Mouse (Mus musculus) liver, embryonic 15.5 days (tissue): ENCODE measurements around the gene Cd300lb. TPM values are rescaled to one million over a fixed set of nuclear protein-coding genes. Genes with fewer than 3 reads are reported as not detected.
"Not testable (repeated sequence)": the region's sequence is repeated elsewhere in the genome, so short reads cannot be mapped to it uniquely, and the experiment has no call there.

Source experiments
- ATAC-seq: fragments of 200-750 bp; cut with Nextera tagmentation; 2 replicates; pipeline ENCODE4 v1.8.0; 2017; ENCODE audit warnings: moderate number of reproducible peaks, mild to moderate bottlenecking, moderate library complexity; ENCODE audit not compliant: insufficient read depth
- H3K27ac ChIP-seq: fragments of 300-500 bp; sonication (generic); replicated peaks from 2 replicates; pipeline ENCODE4 v1.5.1; 2015; ENCODE audit warnings: mild to moderate bottlenecking, inconsistent platforms
- H3K27me3 ChIP-seq: fragments of 300-500 bp; sonication (generic); 2 replicates; pipeline ENCODE4 v1.6.1; 2015; ENCODE audit warnings: mild to moderate bottlenecking, inconsistent platforms
- H3K36me3 ChIP-seq: fragments of 300-500 bp; sonication (generic); replicated peaks from 2 replicates; pipeline ENCODE4 v1.6.1; 2015; ENCODE audit warnings: moderate library complexity, mild to moderate bottlenecking, inconsistent platforms
- H3K4me1 ChIP-seq: fragments of 300-500 bp; sonication (generic); replicated peaks from 2 replicates; pipeline ENCODE4 v1.6.1; 2015; ENCODE audit warnings: inconsistent platforms
- H3K4me2 ChIP-seq: fragments of 300-500 bp; sonication (generic); 2 replicates; pipeline ENCODE4 v1.6.1; 2015; ENCODE audit warnings: moderate library complexity, mild to moderate bottlenecking, inconsistent platforms
- H3K4me3 ChIP-seq: fragments of 300-500 bp; sonication (generic); replicated peaks from 2 replicates; pipeline ENCODE4 v1.5.1; 2015; ENCODE audit warnings: mild to moderate bottlenecking, inconsistent platforms
- H3K9ac ChIP-seq: fragments of 300-500 bp; sonication (generic); 2 replicates; pipeline ENCODE4 v1.6.1; 2015; ENCODE audit warnings: moderate library complexity, mild to moderate bottlenecking, inconsistent platforms
- H3K9me3 ChIP-seq: fragments of 300-500 bp; sonication (generic); replicated peaks from 2 replicates; pipeline ENCODE4 v1.6.1; 2016; ENCODE audit warnings: inconsistent platforms
- WGBS: fragments of 180-500 bp; shearing (Covaris S2); methylation state at CpG from one replicate; pipeline ENCODE4 v1.1.7; 2015; ENCODE audit warnings: mixed read lengths; ENCODE audit not compliant: insufficient replicate concordance; 5-methylcytosine and 5-hydroxymethylcytosine counted together
- polyA plus RNA-seq: library from polyadenylated mRNA; unstranded; fragments of >200 nt; fragmentation: Nextera tagmentation; extraction: Ambion mirVana; gene quantifications from 2 replicates; pipeline ENCODE4 v1.2.1, GENCODE M21; 2015

Cd300lb gene
- polyA plus RNA-seq, 1 experiment from 2014 or later: 1.3 TPM

GRCm38 (mm10) chr11:114914978-114915377 is 19.2 kb downstream of the Cd300lb start:
- no peak overlapping the region for H3K9ac ChIP-seq
- H3K4me2 ChIP-seq: no peak overlapping the region
- H3K4me1 ChIP-seq: peaks cover 5% of the 10 kb centered on the region
- ATAC-seq: no peak
- H3K4me3 ChIP-seq: no peak overlapping the region
- H3K27ac ChIP-seq: 0 out of 2 replicates have a peak overlapping the region, but pooled peaks have one; percentile 29
- H3K9me3 ChIP-seq: no peaks in the 10 kb centered on the region
- H3K27me3 ChIP-seq: no peaks in the 10 kb centered on the region
- 9% methylated on average over 7 of the region's 7 CpGs for WGBS
- H3K36me3 ChIP-seq: no peaks in the 10 kb centered on the region

GRCm38 (mm10) chr11:114912847-114913246 is 21.3 kb downstream of the Cd300lb start:
- peak; percentile 56 for ATAC-seq

DNA sequence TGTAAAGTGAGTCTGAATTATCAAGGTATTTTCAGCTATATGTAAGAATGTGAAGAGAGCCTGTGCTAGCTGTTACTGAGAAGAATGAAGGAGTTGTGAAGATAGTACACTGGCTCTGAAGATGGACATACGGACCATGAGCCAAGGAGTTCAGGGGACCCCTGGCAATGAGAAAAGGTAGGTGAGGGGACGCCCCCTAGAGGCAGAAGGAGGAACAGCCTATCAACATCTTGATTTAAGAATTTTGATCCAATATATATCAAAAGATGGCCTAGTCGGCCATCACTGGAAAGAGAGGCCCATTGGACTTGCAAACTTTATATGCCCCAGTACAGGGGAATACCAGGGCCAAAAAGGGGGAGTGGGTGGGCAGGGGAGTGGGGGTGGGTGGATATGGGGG is 24.6 kb downstream of the Cd300lb start:
- not testable (repeated sequence) for H3K9me3 ChIP-seq, H3K4me3 ChIP-seq, H3K27me3 ChIP-seq, H3K27ac ChIP-seq, H3K36me3 ChIP-seq, H3K9ac ChIP-seq, H3K4me1 ChIP-seq, H3K4me2 ChIP-seq, ATAC-seq
- WGBS: 27% methylated on average over 3 of the region's 3 CpGs

More at GRCm38 (mm10) chr11:114912847-114913246, 21.3 kb downstream of the Cd300lb start:
- Histone ChIP-seq H3K4me2 (no peak overlapping the region), H3K4me3 (no peak overlapping the region), H3K27ac (no peak overlapping the region), H3K9ac (no peak overlapping the region), H3K27me3 (no peaks in the 10 kb centered on the region), H3K9me3 (no peaks in the 10 kb centered on the region), H3K4me1 (peaks cover 5% of the 10 kb centered on the region), H3K36me3 (no peaks in the 10 kb centered on the region)
- WGBS: 1% methylated on average over 9 of the region's 9 CpGs

DNA sequence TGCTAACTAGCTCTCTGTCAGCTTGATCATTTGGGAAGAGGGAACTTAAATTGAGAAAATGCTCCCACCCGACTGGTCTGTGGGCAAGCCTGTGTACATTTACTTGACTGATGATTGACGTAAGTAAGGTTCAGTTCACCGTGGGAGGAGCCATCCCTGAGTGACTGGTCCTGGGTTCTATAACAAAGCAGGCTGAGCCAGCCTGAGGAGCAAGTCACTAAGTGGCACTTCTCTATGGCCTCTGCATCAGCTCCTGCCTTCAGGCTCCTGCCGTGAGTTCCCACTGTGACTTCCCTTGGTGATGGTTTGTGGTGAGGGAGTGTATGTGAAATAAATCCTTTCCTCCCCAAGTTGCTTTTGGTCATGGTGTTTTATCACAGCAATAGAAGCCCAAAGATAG is 26.1 kb downstream of the Cd300lb start:
- Histone ChIP-seq H3K27me3 (no peaks in the 10 kb centered on the region), H3K36me3 (no peaks in the 10 kb centered on the region), H3K9ac (no peak overlapping the region), H3K27ac (no peak overlapping the region; the same call in 1 of the 2 replicates), H3K4me3 (no peak overlapping the region), H3K4me1 (no peaks in the 10 kb centered on the region), H3K4me2 (no peak overlapping the region), H3K9me3 (no peaks in the 10 kb centered on the region)
- 26% methylated on average over 4 of the region's 4 CpGs for WGBS
- ATAC-seq: no peak

- Histone ChIP-seq H3K4me2 (no peak overlapping the region), H3K27me3 (no peaks in the 10 kb centered on the region), H3K27ac (no peak overlapping the region), H3K4me1 (no peaks in the 10 kb centered on the region), H3K4me3 (no peak overlapping the region), H3K9me3 (no peaks in the 10 kb centered on the region), H3K9ac (no peak overlapping the region), H3K36me3 (no peaks in the 10 kb centered on the region)
- 10% methylated on average over 4 of the region's 4 CpGs for WGBS
- peak; percentile 56 for ATAC-seq
These were observed 26.6 kb downstream of the Cd300lb start for GRCm38 (mm10) chr11:114907567-114907966.

GRCm38 (mm10) chr11:114903224-114903623 is 31.0 kb downstream of the Cd300lb start:
- Histone ChIP-seq H3K36me3 (no peaks in the 10 kb centered on the region), H3K9ac (no peak overlapping the region), H3K4me1 (no peaks in the 10 kb centered on the region), H3K4me3 (no peak overlapping the region), H3K27me3 (no peaks in the 10 kb centered on the region), H3K4me2 (no peak overlapping the region), H3K9me3 (no peaks in the 10 kb centered on the region), H3K27ac (no peak overlapping the region)
- ATAC-seq: no peak
- 65% methylated on average over 4 of the region's 4 CpGs for WGBS

- Histone ChIP-seq H3K27ac (peak overlapping the region; percentile 33; the same call in 1 of the 2 replicates), H3K36me3 (no peaks in the 10 kb centered on the region), H3K9ac (no peak overlapping the region), H3K4me3 (no peak overlapping the region), H3K4me1 (peaks cover 24% of the 10 kb centered on the region), H3K9me3 (no peaks in the 10 kb centered on the region), H3K4me2 (no peak overlapping the region), H3K27me3 (no peaks in the 10 kb centered on the region)
- no peak for ATAC-seq
- WGBS: 31% methylated on average over 1 of the region's 1 CpGs
These were observed 36.2 kb downstream of the Cd300lb start for GRCm38 (mm10) chr11:114898026-114898425.

DNA sequence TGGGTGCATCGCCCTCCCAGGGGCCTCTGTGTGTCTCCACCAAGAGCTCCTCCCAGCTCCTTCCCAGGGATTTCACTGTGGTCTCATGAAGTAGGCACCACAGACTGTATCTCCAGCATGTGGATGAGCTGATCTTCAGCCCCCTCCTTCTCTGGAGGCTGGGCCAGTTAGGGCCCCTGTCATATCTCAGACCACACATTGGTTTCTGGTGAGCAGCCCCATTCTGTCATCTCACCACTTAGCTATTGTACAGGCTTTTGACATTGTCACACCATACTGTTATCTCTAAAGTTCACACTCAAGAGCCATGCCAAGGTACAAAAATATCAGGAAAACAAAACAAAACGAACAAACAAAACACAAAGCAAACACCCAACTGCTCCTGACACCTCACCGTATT is 38.1 kb downstream of the Cd300lb start:
- Histone ChIP-seq H3K9me3 (no peaks in the 10 kb centered on the region), H3K4me1 (peaks cover 24% of the 10 kb centered on the region), H3K36me3 (no peaks in the 10 kb centered on the region), H3K27me3 (no peaks in the 10 kb centered on the region), H3K4me2 (no peak overlapping the region), H3K27ac (no peak overlapping the region), H3K4me3 (no peak overlapping the region), H3K9ac (no peak overlapping the region)
- 28% methylated on average over 3 of the region's 3 CpGs for WGBS
- ATAC-seq: peak; percentile 84

DNA sequence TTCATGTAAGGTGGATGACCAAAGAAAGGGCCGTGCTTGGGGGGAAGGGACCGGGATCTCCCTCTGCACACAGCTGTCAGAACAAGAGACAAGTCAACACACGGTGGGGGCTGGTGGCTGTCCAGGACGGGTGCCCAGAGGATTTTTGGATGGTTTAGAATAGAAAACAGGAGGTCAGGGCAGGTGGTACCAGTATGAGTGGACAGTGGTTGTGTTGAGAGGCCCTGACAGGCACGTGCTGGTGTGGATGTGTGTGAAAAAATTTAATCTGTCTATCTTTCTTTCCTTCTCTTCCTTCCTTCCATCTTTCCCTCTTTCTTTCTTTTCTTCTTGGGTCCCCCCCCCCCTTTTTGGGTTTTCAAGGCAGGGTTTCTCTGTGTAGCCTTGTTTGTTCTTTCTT is 43.6 kb downstream of the Cd300lb start:
- no peak for ATAC-seq
- Histone ChIP-seq H3K27me3 (no peaks in the 10 kb centered on the region), H3K9me3 (no peaks in the 10 kb centered on the region), H3K9ac (no peak overlapping the region), H3K27ac (0 out of 2 replicates have a peak overlapping the region, but pooled peaks have one; percentile 30), H3K4me1 (0 out of 2 replicates have a peak, but pooled peaks cover 11% of the 10 kb centered on the region), H3K4me2 (peak overlapping the region; percentile 43), H3K4me3 (peak overlapping the region; percentile 44), H3K36me3 (no peaks in the 10 kb centered on the region)
- WGBS: 23% methylated on average over 5 of the region's 5 CpGs

DNA sequence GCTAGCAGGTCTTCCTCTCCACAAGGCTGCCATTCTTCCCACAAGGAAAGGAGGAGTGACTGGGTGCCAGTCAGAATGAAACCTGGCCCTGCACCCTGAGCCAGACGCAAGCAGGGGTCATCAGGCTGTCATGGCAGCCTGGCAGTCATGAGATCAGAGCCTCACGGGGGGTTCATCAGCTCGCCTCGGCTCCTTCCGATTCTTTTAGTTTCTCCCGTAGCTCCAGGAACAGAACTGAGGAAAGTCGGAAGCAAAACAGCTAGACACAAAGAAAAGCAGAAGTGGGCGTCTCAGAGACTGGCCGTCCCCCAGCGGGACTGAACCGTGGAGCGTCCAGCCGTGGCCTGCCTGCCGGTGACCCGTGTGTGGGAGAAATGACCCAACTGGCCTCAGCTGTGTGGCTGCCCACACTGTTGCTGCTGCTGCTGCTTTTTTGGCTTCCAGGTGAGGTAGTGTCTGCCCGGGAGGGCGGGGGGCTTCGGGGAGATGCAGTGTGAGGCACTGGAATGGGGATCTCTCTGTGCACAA is 44.1 kb downstream of the Cd300lb start, which contains the start of gene Cd300a:
Cd300a (plus strand) TSS at position 51 of the 528 bp plus-strand sequence.
- peak within 1 kb of the TSS; percentile 44 for H3K4me3 ChIP-seq
- H3K36me3 ChIP-seq: no peaks in the 10 kb centered on the region
- ATAC-seq: no peak
- H3K9me3 ChIP-seq: no peaks in the 10 kb centered on the region
- WGBS: 18% methylated on average over 18 of the region's 18 CpGs
- peak within 1 kb of the TSS; percentile 30; the same call in 1 of the 2 replicates for H3K27ac ChIP-seq
- 0 out of 2 replicates have a peak, but pooled peaks cover 9% of the 10 kb centered on the region for H3K4me1 ChIP-seq
- no peaks in the 10 kb centered on the region for H3K27me3 ChIP-seq
- no peak within 1 kb of the TSS for H3K9ac ChIP-seq
- peak within 1 kb of the TSS; percentile 43 for H3K4me2 ChIP-seq

DNA sequence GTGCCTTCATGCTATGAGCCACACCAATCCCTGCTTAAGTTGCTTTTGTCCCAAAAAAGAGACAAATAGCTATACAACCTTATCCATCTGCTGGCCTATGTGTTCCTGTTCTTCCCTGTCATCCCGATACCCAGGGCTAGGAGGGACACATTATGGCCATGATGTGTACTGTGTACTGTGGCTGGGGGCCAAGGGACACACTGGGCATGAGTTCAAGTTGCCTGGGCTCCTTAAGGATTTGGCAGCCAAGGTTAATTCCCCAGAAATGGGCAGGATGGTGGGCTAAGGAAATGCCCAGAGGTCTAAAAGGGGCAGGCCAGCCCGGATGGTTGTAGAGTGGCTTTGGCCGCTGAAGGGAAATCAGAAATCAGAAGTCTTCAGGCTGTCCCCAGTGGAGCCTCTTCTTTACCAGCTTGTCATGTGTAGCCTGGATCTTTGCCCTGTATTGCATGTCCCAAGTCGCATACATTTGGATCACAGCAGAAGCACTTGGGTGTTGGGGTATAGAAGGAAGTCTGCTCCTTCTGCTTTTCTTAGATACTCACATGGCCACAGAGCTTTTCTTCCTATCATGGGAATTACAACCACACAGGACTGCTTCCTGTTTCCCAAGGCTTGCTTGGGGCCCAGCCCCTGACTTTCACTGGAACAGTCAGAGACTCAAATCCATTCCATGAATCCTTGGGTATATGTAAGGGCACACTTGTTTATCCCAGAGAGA is 49.6 kb downstream of the Cd300lb start:
- Histone ChIP-seq H3K9me3 (no peaks in the 10 kb centered on the region), H3K27ac (no peak overlapping the region; the same call in 1 of the 2 replicates), H3K4me2 (no peak overlapping the region), H3K4me1 (peaks cover 17% of the 10 kb centered on the region; the same call in 1 of the 2 replicates), H3K4me3 (no peak overlapping the region), H3K36me3 (no peaks in the 10 kb centered on the region), H3K27me3 (no peaks in the 10 kb centered on the region), H3K9ac (no peak overlapping the region)
- no peak for ATAC-seq
- 41% methylated on average over 4 of the region's 4 CpGs for WGBS
